Mouse (Mus musculus) E14TG2a.4 (cell line): ENCODE data around the gene Olfr1034.
"Not testable (repeated sequence)": the region's sequence is repeated elsewhere in the genome, so short reads cannot be mapped to it uniquely, and the experiment has no call there.

Source experiments
- CTCF ChIP-seq: conservative IDR thresholded peaks from 2 replicates; pipeline ENCODE4 v1.5.1; 2014; ENCODE audit warnings: low read length
- POU5F1 ChIP-seq: IDR thresholded peaks from 2 replicates; pipeline ENCODE4 v1.6.1; 2014; ENCODE audit warnings: low read length, borderline replicate concordance

- TF ChIP-seq CTCF, POU5F1: not testable (repeated sequence)
Observed at GRCm38 (mm10) chr2:86080478-86080877, 34.8 kb downstream of the Olfr1034 start.
